Mouse (Mus musculus): ENCODE measurements around the gene Olfr1353. TPM values are rescaled to one million over a fixed set of nuclear protein-coding genes. Genes with fewer than 3 reads are reported as not detected.
"Not testable (repeated sequence)": the region's sequence is repeated elsewhere in the genome, so short reads cannot be mapped to it uniquely, and the experiment has no call there.

The Olfr1353 gene
- total RNA-seq (2021), result not detected
- long read RNA-seq, experiment 1, result 0 reads
- long read RNA-seq, experiment 2, result 0 reads

GRCm38 (mm10) chr10:78963009-78963408 lies at the start of gene Olfr1353:
Gene Olfr1353 (plus strand): TSS chr10:78963309.
- not testable (repeated sequence) for DNase-seq (ENCODE audit: low spot score in 2 of 2)

DNA sequence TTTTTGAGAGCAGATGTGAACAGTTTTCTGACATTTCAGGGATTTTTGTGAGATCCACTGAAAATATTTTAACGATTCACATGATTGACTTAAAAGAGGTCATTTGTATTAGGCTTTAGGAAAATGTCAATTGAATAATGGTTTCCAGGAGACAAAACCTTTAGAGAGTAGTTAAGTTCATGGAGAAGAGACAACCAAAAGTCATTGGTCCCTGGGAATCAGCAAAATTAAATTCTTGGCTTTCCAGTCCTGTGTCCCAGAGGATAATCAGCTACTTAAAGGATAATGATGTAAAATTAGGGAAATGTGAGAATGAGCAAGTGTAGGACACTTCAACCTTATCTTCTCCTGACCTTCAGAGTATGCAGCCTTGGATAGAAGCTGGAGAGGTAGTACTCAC lies 12.8 kb upstream of the Olfr1353 start, which contains the start of gene Olfr8:
Olfr8 (plus strand) TSS at position 301 of the 400 bp plus-strand sequence.
- not testable (repeated sequence) for DNase-seq (ENCODE audit: low spot score in 2 of 2)

DNA sequence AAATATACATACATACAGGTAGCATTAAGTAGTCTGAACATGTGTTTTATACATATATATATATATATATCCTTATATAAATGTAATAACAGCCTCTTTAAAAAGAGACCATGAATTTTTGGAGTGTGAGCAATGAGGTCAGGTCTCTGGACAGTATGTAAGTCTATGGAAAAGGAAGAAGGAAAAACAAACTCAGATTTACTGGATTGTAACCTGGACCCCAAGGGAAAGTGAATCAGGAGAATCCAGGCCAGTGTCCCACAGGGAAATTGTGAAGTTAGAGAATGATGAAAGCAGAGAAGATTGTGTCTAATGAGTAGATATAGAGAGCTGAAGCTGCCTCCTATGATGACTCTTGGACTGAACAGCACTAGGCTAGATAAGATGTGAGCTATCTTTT lies 17.6 kb downstream of the Olfr1353 start, which contains the start of gene Olfr1352:
Olfr1352 (plus strand) TSS at position 301 of the 400 bp plus-strand sequence.
- no peak for DNase-seq (ENCODE audit: low spot score in 2 of 2)

- no peak for DNase-seq (ENCODE audit: low spot score in 2 of 2)
These were observed 49.1 kb downstream of the Olfr1353 start, which contains the start of gene Olfr1351 for GRCm38 (mm10) chr10:79012172-79012571. Gene Olfr1351 (plus strand): TSS chr10:79012472.

Other genes with a start within 250 kb of the Olfr1353 start
- gene Casp14, start 245.0 kb upstream of the Olfr1353 start, total RNA-seq (2021), result not detected
- gene Ccdc105, start 210.2 kb upstream of the Olfr1353 start, total RNA-seq (2021), result not detected
- gene Slc1a6, start 182.8 kb upstream of the Olfr1353 start, total RNA-seq (2021), result under 1 TPM; 0.48 to 0.53 TPM
- not detected for gene Olfr1356, start 111.1 kb upstream of the Olfr1353 start, total RNA-seq (2021)
- gene Olfr1355, start 87.8 kb upstream of the Olfr1353 start, total RNA-seq (2021), result not detected
- gene Olfr1354, start 50.1 kb upstream of the Olfr1353 start, total RNA-seq (2021), result not detected
- gene Olfr8, start 12.7 kb upstream of the Olfr1353 start, total RNA-seq (2021), result not detected
- not detected for gene Olfr1352, start 17.7 kb downstream of the Olfr1353 start, total RNA-seq (2021)
- gene Olfr1351, start 49.2 kb downstream of the Olfr1353 start, total RNA-seq (2021), result not detected
- not detected for gene Olfr57, start 65.4 kb downstream of the Olfr1353 start, total RNA-seq (2021)
- 10 to 100 TPM; 26.6 to 28.9 TPM for gene 2610008E11Rik, start 134.3 kb downstream of the Olfr1353 start, total RNA-seq (2021)
- gene Vmn2r80, start 185.5 kb downstream of the Olfr1353 start, total RNA-seq (2021), result not detected